Mouse (Mus musculus) cerebellum, adult 2 months (tissue): ENCODE results near the gene Rab24.

Experiments
- CTCF ChIP-seq: fragments of 200-500 bp; IDR thresholded peaks from 2 replicates; pipeline ENCODE4 v1.5.1; 2011; ENCODE audit warnings: low read depth, mild to moderate bottlenecking, control low read depth, low read length, moderate library complexity, borderline replicate concordance; ENCODE audit not compliant: insufficient read depth
- POLR2A ChIP-seq: fragments of 200-500 bp; IDR thresholded peaks from 2 replicates; pipeline ENCODE4 v1.6.1; 2011; ENCODE audit warnings: low read length, control low read depth, borderline replicate concordance; ENCODE audit not compliant: insufficient read depth

- TF ChIP-seq POLR2A: no peak
- TF ChIP-seq CTCF: peak; percentile 88
Measured at GRCm38 (mm10) chr13:55327633-55328032, 5.9 kb upstream of the Rab24 start.
